Mouse (Mus musculus): ENCODE results near the gene Cfhr1. TPM values are rescaled to one million over a fixed set of nuclear protein-coding genes. Genes with fewer than 3 reads are reported as not detected.

Cfhr1 gene
- not detected for total RNA-seq (2021)
- long read RNA-seq, experiment 1: 0 reads
- long read RNA-seq, experiment 2: 0 reads

DNA sequence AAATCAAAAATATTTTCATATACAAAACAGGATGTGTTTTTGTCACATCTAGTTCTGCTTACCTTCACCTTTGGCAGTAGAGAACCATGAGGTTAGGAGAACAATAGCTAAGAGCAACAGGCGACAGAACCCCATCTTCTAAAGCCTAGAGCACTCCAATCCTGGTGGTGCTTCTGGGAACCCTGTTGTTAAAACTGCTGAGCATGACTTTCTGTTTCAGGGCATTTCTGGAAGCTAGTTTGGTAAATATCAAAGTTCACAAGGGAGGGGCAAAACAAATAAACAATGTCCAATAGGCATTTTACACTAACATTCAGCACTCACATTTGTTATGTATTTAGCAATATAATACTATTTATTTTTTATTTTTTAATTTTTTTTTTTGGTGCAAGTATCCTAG is at the start of gene Cfhr1:
Cfhr1 (minus strand) TSS at position 249 of the 400 bp plus-strand sequence.
- DNase-seq: no peak
- intact Hi-C loops (cut with DNase I): no loop called here

DNA sequence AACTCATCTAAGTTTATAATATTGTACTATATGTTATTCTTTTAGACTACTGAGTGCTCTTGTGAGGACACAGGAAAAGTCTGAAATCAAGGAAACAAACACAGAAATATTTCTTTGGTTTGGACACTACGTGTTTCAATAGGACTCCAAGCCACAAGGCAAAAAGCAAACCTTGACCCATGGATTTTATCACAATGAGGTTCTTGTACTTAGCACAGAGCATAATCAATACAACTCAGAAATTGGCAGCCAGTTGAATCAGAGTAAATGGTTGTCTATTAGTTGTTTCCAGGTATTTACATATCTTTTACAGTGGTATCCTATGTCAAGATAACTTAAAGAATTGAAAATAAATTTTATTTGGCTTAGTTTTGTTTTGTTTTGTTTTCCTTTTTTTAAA is 8.8 kb downstream of the Cfhr1 start:
- intact Hi-C loops (cut with DNase I): no loop called here
- DNase-seq: no peak

DNA sequence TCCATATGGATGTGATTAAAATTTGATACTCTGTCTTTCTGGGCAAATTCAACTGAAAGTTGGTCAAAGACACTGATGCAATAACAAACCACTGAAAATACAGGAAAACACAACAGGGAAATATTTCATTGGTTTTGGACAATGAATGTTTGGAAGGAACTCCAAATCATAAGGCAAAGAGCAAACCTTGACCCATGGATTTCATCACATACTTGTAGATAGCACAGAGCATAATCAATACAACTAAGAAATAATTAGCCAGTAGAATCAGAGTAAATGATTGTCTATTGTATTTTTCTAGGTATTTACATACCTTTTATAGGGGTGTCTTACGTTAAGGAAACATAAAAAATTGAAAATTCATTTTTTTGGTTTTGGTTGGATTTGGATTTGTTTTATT is 11.5 kb downstream of the Cfhr1 start:
- DNase-seq: no peak
- intact Hi-C loops (cut with DNase I): no loop called here

DNA sequence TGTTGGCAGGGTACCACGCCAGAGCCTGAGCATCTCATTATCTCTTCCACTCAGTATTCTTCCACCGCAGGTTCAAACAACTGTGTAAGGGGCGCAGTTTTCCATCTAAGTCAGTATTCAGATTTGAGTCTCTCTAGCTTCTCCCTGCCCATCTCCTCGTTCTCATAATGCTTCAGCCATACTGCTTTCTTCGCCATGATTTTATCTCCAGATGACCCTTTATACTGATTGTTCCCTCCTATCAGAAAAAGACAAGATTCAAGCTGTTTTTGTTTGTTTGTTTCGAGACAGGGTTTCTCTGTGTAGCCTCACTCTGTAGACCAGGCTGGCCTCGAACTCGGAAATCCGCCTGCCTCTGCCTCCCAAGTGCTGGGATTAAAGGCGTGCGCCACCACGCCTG is 45.5 kb downstream of the Cfhr1 start:
- DNase-seq: no peak
- intact Hi-C loops (cut with DNase I): no loop called here

DNA sequence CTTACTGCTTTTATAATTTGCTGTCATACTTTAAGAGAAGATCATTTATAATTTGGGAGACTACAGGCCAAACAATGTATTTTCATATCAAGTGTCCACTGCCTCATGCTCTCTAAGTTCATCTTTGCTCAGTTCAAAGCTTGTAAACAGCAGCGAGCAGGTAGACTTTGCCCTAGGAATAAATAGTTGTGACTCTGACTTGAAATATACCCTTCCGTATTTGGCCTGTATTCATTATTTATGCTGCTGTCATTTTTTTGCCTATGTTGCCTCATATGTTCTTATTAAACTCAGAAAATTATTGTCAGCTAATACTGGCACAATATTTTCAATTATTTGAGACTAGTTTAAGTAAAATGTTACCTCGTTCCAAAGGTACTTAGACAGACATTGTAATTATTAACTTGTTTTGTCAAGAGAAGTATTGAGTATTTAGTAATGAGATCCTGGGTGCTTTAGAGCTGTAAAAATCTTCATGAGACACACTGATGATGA is 58.8 kb downstream of the Cfhr1 start, which contains the start of gene F13b:
F13b (plus strand) TSS at position 445 of the 495 bp plus-strand sequence.
- intact Hi-C loops (cut with DNase I): no loop called here

DNA sequence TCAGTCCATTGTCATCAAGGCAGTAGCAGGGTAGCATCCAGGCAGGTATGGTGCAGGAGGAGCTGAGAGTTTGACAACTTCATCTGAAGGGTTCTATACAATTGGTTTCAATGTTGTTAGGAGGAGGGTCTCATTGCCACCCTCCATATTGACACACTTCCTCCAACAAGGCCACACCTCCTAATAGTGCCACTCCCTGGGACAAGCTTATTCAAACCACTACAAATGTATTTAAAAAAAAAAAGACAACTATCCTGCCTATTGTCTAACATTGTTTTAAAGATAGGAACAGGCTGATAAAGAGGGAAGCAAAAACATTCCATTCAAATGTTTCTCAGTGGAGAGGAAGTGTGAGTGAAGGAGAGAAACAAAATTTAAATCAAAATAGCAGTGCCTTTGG is 60.3 kb downstream of the Cfhr1 start:
- intact Hi-C loops (cut with DNase I): no loop called here
- no peak for DNase-seq

More for the DNA sequence above, 58.8 kb downstream of the Cfhr1 start, which contains the start of gene F13b:
- no peak for DNase-seq

Other genes starting within 250 kb of the Cfhr1 start
- under 1 TPM; 0.20 to 0.45 TPM for gene Crb1, start 183.2 kb downstream of the Cfhr1 start, total RNA-seq (2021)
- 10 to 100 TPM; 23.4 to 24.9 TPM for gene Zbtb41, start 138.0 kb downstream of the Cfhr1 start, total RNA-seq (2021)
- 1 to 10 TPM; 3.0 to 5.3 TPM for gene Aspm, start 105.5 kb downstream of the Cfhr1 start, total RNA-seq (2021)
- gene F13b, start 58.6 kb downstream of the Cfhr1 start, total RNA-seq (2021): not detected
- gene Gm4788, start 221.0 kb upstream of the Cfhr1 start, total RNA-seq (2021): not detected